8 mouse cellular contexts compared by ENCODE assay signal in the genomic region with DNA sequence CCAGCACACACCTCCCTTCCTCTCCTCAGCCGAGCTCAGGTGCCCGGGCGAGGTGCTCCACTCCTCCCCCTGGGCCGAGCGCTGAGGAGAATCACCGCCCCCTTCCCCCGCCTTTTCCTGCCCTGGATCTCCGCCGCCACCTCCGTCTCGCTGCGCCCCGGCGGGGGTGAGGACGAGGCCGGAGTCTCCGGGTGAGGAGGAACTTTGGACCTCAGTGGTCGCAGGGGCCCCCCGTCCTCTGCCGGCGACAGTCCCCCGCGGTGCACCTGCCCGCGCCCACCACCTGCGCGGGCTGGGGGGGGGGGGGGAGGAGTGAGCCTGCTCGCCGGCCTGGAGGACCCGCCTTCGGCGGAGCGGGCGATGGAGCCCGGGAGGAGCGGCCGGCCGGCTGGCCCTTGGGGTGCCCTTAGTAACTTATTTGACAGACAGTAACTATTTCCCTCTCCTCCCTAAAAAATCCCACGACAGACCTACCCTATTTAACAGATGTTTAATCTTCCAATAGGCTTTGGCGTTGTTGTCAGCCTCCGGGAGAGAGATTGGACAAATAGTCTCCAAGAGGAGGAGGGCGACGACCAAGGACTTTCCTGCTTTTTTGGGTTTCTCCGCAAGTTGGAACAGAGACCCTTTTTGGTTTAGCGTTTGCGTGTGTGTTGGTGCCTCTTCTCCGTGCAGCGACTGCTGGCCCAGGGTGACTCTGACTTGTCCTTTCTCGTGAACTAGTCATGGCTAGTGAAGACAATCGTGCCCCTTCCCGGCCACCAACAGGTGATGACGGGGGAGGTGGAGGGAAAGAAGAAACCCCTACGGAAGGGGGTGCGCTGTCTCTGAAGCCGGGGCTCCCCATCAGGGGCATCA. TPM values are rescaled to one million over a fixed set of nuclear protein-coding genes. Genes with fewer than 3 reads are reported as not detected.
DNase-seq lines count a peak whose midpoint lies in the region; ATAC-seq and TF ChIP-seq lines count a peak whose summit lies in the region.

TSS of gene Lrba (plus strand) at position 117 of the 858 bp plus-strand sequence.

- H3K4me1 ChIP-seq in hindbrain, postnatal 0 days (ENCODE audit: insufficient read depth, low read length) = 0 out of 2 replicates have a peak, but pooled peaks cover 3% of the 10 kb centered on the region

- peak within 1 kb of the TSS; percentile 81 for H3K4me3 ChIP-seq in hindbrain, postnatal 0 days (ENCODE audit: low read length)

- H3K9ac ChIP-seq in hindbrain, postnatal 0 days (replicated peaks; ENCODE audit: low read length) = peak within 1 kb of the TSS; percentile 88

- peak; percentile 81 for ATAC-seq in common myeloid progenitor, adult 5-6 weeks (replicated peaks; ENCODE audit: low read depth, poor library complexity, severe bottlenecking)
- ATAC-seq in hindbrain, postnatal 0 days = peak; percentile 74
- peak; percentile 83 for ATAC-seq in megakaryocyte progenitor cell, adult 5-6 weeks (replicated peaks; ENCODE audit: poor library complexity)

- intact Hi-C loops in left cerebral cortex, postnatal 10 days (cut with DNase I) = loop anchor here (2.0 kb wide), 1 partner anchor 82 kb away; the partner anchor contains the start of gene Rps3a1

- H3K27ac ChIP-seq in hindbrain, postnatal 0 days = peak within 1 kb of the TSS; percentile 90

- no peaks in the 10 kb centered on the region for H3K9me3 ChIP-seq in hindbrain, postnatal 0 days (ENCODE audit: low read length)

- no peaks in the 10 kb centered on the region for H3K36me3 ChIP-seq in hindbrain, postnatal 0 days (ENCODE audit: insufficient read depth, low read length)

- peak; percentile 64 for DNase-seq in WW6 (ENCODE audit: low read depth, low spot score)
- DNase-seq in gastrocnemius, adult 8-10 months (ENCODE audit: low spot score in 2 of 2) = peak; percentile 28 to 34
- peak; percentile 72 for DNase-seq in hindbrain, postnatal 0 days (ENCODE audit: low spot score)
- DNase-seq in left cerebral cortex, postnatal 10 days (ENCODE audit: extremely low spot score in 1 of 2, low spot score in 2 of 2) = peak; percentile 34 to 83
- DNase-seq in right cerebral cortex, postnatal 14 days = peak; percentile 62
- peak; percentile 73 for DNase-seq in urinary bladder, postnatal 25 days (ENCODE audit: low spot score)

- no peaks in the 10 kb centered on the region for H3K27me3 ChIP-seq in hindbrain, postnatal 0 days (ENCODE audit: insufficient read depth, low read length)

- TF ChIP-seq CTCF in hindbrain, postnatal 0 days (IDR thresholded peaks at IDR 0.05; ENCODE audit: low read depth) = no peak

- H3K4me2 ChIP-seq in hindbrain, postnatal 0 days (ENCODE audit: low read depth, low read length) = peak within 1 kb of the TSS; percentile 94

- WGBS in hindbrain, postnatal 0 days = 1% methylated on average over 38 of the region's 55 CpGs

RNA-seq across cellular contexts. Expression of gene Lrba, which starts in this region (rescaled TPM):
- 27.1 and 33.8 TPM in 2 replicates for total RNA-seq in common myeloid progenitor, adult 5-6 weeks (2017)
- total RNA-seq in gastrocnemius, adult 8-10 months (2022) = 10 to 100 TPM; 25.0 to 29.4 (median 25.7) TPM
- total RNA-seq in hindbrain, postnatal 0 days (2014; rRNA removed) = 33.0 and 36.6 TPM in 2 replicates
- 5.3 and 5.5 TPM in 2 replicates for polyA plus RNA-seq in hindbrain, postnatal 0 days (2015; fragmentation: Nextera tagmentation; extraction: Ambion mirVana)
- 10 to 100 TPM; 18.4 to 19.3 TPM for total RNA-seq in left cerebral cortex, postnatal 10 days (2021)
- 11.5 and 12.8 TPM in 2 replicates for total RNA-seq in megakaryocyte progenitor cell, adult 5-6 weeks (2015)
- 16.4 and 17.2 TPM in 2 replicates for total RNA-seq in megakaryocyte progenitor cell, adult 5-6 weeks (2017)

Comparison
In these comparisons a context has a peak if more than half of its experiments do, and no peak if none do; other contexts are left out.
1. Peak in every context shown above with its lines: DNase-seq, ATAC-seq, H3K4me3 ChIP-seq and H3K27ac ChIP-seq.